Mouse (Mus musculus): ENCODE data around the gene 4930404N11Rik. TPM values are rescaled to one million over a fixed set of nuclear protein-coding genes. Genes with fewer than 3 reads are reported as not detected.

Gene 4930404N11Rik
- total RNA-seq, 2 experiments from 2014 or later, result 0.92 to 1.0 TPM

DNA sequence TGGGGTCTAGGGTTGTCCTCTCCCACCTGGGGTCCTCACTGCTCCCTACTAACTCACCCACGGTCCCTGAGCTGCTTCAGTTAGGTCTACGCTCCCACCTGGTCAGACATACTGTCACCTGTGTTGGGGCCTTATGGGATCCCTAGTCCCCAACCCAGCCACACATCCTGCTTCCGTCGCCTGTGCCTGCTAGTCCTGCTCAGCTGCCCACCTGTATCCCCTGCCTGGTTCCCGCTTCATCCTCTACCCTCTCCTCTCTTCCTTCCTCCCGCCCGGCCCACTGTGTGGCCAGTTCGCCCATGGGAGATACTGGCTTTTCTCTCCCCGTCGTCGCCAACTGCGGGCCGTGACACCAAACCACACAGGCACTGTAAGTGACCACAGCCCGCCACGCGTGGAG, 50.0 kb downstream of the 4930404N11Rik start:
- DNase-seq (ENCODE audit: low spot score in 2 of 2), result no peak

DNA sequence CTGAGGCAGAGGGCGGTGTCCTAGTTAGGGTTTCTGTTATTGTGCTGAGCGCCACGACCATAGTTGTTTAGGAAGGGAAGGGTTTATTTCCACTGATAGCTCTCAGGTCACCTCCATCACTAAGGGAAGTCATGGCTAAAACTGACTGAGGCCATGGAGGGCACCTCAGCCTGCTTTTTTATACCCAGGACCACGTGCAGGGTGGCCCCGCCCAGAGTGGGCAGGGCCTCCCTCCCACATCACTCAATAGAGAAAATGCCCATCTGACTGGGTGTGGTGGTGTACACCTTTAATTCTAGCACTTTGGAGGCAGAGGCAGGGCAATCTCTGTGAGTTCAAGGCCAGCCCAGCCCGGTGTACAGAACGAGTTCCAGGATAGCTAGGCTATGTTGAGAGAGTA, 51.4 kb downstream of the 4930404N11Rik start:
- DNase-seq (ENCODE audit: low spot score in 2 of 2), result no peak

DNA sequence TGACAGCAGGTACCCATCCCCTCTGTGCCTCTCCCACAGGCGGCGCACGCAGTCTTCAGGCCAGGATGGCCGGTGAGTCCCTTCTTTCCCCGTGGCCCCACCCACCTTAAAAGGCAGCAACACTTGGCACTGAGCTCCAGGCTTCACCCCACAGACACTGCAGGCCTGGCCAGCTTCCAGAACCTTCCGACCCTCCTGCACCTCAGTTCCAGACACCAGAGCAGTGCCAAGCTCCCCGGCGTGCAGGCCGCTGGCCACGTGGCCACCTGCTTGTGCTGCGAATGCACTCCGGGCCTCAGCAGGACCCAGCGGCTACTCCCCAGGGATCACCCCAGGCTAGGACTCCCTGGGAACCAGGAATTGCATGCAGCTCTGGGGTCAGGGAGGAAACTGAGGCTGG, 52.0 kb downstream of the 4930404N11Rik start:
- no peak for DNase-seq (ENCODE audit: low spot score in 2 of 2)

Small RNAs within 50 kb of the gene (microRNA-seq; reads per million reads assigned to microRNA genes)
- gene Mir6913, result 0 to 1.7 reads per million in 2 experiments

Other genes starting within 250 kb of the 4930404N11Rik start
- gene Zbtb7a, start 230.6 kb downstream of the 4930404N11Rik start, total RNA-seq (2021), result 10 to 100 TPM; 61.6 to 63.6 TPM
- 10 to 100 TPM; 25.9 to 28.1 TPM for gene Pias4, start 197.9 kb downstream of the 4930404N11Rik start, total RNA-seq (2021)
- 1,000 to 10,000 TPM; 1,016 to 1,032 TPM for gene Eef2, start 189.2 kb downstream of the 4930404N11Rik start, total RNA-seq (2021)
- gene Dapk3, start 182.8 kb downstream of the 4930404N11Rik start, total RNA-seq (2021), result 10 to 100 TPM; 59.7 to 60.4 TPM
- gene 4930442H23Rik, start 182.0 kb downstream of the 4930404N11Rik start, total RNA-seq (2021), result not detected
- gene Nmrk2, start 163.8 kb downstream of the 4930404N11Rik start, total RNA-seq (2021), result under 1 TPM in 1 of 2 experiments, not detected in 1; 0.26 TPM
- gene Atcay, start 135.0 kb downstream of the 4930404N11Rik start, total RNA-seq (2021), result 100 to 1,000 TPM; 149 to 157 TPM
- gene Zfr2, start 132.7 kb downstream of the 4930404N11Rik start, total RNA-seq (2021), result 10 to 100 TPM; 58.8 to 63.0 TPM
- gene Matk, start 112.9 kb downstream of the 4930404N11Rik start, total RNA-seq (2021), result 100 to 1,000 TPM; 246 to 268 TPM
- gene Mrpl54, start 98.9 kb downstream of the 4930404N11Rik start, total RNA-seq (2021), result 10 to 100 TPM; 36.5 to 50.4 TPM
- 10 to 100 TPM; 39.9 to 41.8 TPM for gene Apba3, start 98.9 kb downstream of the 4930404N11Rik start, total RNA-seq (2021)
- 1 to 10 TPM; 1.6 to 2.5 TPM for gene Tjp3, start 74.2 kb downstream of the 4930404N11Rik start, total RNA-seq (2021)
- gene Pip5k1c, start 72.9 kb downstream of the 4930404N11Rik start, total RNA-seq (2021), result 100 to 1,000 TPM; 330 to 352 TPM
- gene Cactin, start 44.7 kb downstream of the 4930404N11Rik start, total RNA-seq (2021), result 10 to 100 TPM; 22.4 to 25.8 TPM
- gene Tbxa2r, start 37.1 kb downstream of the 4930404N11Rik start, total RNA-seq (2021), result 1 to 10 TPM; 1.8 to 2.2 TPM
- gene Gipc3, start 22.6 kb downstream of the 4930404N11Rik start, total RNA-seq (2021), result 1 to 10 TPM; 1.4 to 1.5 TPM
- 10 to 100 TPM; 24.0 to 40.0 TPM for gene Hmg20b, start 15.3 kb downstream of the 4930404N11Rik start, total RNA-seq (2021)
- 10 to 100 TPM; 40.8 to 45.8 TPM for gene Mfsd12, start 8.3 kb downstream of the 4930404N11Rik start, total RNA-seq (2021)
- 10 to 100 TPM; 68.6 to 73.2 TPM for gene Fzr1, start 12.7 kb upstream of the 4930404N11Rik start, total RNA-seq (2021)
- 10 to 100 TPM; 73.7 to 74.3 TPM for gene Dohh, start 18.6 kb upstream of the 4930404N11Rik start, total RNA-seq (2021)
- gene Gm48551, start 18.6 kb upstream of the 4930404N11Rik start, total RNA-seq (2021), result 1 to 10 TPM; 3.1 to 4.5 TPM
- gene Gm48552, start 23.2 kb upstream of the 4930404N11Rik start, total RNA-seq (2021), result 1 to 10 TPM; 2.8 to 5.4 TPM
- gene Smim24, start 27.2 kb upstream of the 4930404N11Rik start, total RNA-seq (2021), result 1 to 10 TPM; 1.1 to 1.5 TPM
- gene Nfic, start 89.8 kb upstream of the 4930404N11Rik start, total RNA-seq (2021), result 10 to 100 TPM; 66.7 to 70.9 TPM
- 100 to 1,000 TPM; 266 to 272 TPM for gene Celf5, start 116.9 kb upstream of the 4930404N11Rik start, total RNA-seq (2021)
- gene Ncln, start 130.6 kb upstream of the 4930404N11Rik start, total RNA-seq (2021), result 10 to 100 TPM; 79.7 to 95.2 TPM
- gene S1pr4, start 134.3 kb upstream of the 4930404N11Rik start, total RNA-seq (2021), result under 1 TPM; 0.39 to 0.57 TPM
- 1 to 10 TPM; 2.4 to 4.2 TPM for gene Gna15, start 158.4 kb upstream of the 4930404N11Rik start, total RNA-seq (2021)
- 100 to 1,000 TPM; 120 to 121 TPM for gene Gna11, start 179.4 kb upstream of the 4930404N11Rik start, total RNA-seq (2021)
- 100 to 1,000 TPM; 639 to 673 TPM for gene Aes, start 193.7 kb upstream of the 4930404N11Rik start, total RNA-seq (2021)
- 10 to 100 TPM; 23.3 to 25.9 TPM for gene Tle2, start 208.7 kb upstream of the 4930404N11Rik start, total RNA-seq (2021)
- gene Tle6, start 235.3 kb upstream of the 4930404N11Rik start, total RNA-seq (2021), result 1 to 10 TPM; 2.0 to 3.5 TPM
- 1 to 10 TPM; 2.6 to 2.8 TPM for gene BC025920, start 240.5 kb upstream of the 4930404N11Rik start, total RNA-seq (2021)

Data from layer of hippocampus, postnatal 14 days (tissue).